Mouse (Mus musculus) neural tube, embryonic 10.5 days (tissue): ENCODE measurements at regions not wholly inside any gene's neighbourhood (a gene's known extent, or its start where the extent isn't known, plus 50 kb on each side); places are given as distances from the start of the nearest gene placed in this dataset.

ENCODE experiments used
- DNase-seq: peaks from one replicate; pipeline ENCODE4 v3.0.0-alpha.2; 2017; ENCODE audit warnings: low spot score; ENCODE audit errors: extremely low spot score

DNA sequence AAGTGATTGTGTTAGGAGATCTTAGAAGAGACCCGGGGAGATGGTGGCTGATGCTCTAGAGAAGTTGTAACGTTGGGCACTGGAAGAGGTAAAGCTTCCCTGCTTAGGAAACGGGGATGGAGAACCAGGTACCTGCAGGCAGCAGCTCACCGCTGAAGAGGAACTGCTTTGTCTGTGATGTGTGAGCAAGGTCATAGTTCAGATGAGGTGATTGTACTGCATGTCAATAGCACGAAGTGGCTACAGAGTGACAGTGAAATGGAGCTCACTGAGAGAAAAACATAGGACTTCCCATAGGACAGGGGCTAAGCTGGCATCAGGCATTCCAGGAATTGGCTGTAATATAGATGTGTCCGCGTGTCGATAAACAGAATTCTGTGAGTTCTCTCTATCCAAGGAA is 205.1 kb upstream of the Tet2 start:
- no peak for DNase-seq

GRCm38 (mm10) chr3:133750606-133751005 is 205.7 kb upstream of the Tet2 start:
- DNase-seq, result no peak

- DNase-seq, result no peak
Measured at GRCm38 (mm10) chr3:133751011-133751410, 206.1 kb upstream of the Tet2 start.

DNA sequence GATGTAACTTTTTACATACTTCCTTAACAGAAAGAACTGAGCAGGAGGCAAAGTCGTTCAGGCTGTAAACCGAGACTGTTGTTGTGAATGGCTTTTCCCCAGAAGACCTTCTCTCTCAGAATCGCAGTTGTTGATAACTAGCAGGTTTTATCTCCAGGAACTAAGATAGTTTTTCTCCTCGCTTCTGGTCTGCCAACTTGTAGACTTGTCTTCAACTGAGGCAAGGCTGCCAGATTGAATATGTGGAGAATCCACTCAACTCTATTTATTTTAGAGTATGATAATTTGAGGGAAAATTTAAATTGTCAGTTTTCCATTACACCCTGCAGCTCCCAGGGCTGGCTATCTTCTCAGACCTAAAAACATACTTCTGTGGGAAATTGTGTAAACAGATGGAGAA is 206.6 kb upstream of the Tet2 start:
- DNase-seq, result no peak

DNA sequence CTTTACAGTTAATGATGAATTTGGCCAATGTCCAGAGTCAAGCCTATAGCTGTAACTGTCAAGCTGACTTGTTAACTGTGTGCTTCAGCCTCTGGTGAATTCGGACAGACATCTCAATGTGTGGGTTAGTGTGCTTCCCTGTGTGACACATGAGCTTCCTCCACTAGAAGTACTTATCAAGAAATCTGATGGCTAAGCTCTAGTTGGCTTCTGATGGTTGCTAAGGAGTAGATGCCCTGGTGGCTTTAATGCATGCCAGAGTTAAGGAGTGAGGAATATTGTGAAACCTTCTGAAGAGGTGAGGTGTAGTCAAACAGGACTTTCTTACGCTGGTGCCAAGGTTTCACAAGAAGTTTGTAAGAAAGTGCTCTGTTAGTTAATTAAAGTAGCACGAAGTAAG is 208.1 kb upstream of the Tet2 start:
- no peak for DNase-seq

GRCm38 (mm10) chr3:133754006-133754910 is 209.3 kb upstream of the Tet2 start:
- DNase-seq, result no peak

DNA sequence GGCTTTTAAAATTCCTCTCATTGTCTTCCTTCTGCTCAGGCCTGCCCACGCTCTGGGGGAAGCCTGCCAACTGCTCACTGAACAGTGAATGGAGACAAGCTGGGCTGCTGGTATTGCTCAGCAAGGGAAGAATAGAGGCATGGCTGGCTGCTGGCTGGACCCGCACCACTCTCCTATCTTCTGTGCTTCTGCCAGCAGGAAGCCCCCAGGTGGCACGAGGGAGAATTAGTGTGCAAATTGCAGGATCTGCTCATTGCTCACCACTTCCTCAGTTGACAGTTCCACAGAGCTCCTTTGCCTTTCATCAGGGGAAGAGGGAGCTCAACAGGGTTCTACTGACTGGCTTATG is 209.9 kb upstream of the Tet2 start:
- no peak for DNase-seq

DNA sequence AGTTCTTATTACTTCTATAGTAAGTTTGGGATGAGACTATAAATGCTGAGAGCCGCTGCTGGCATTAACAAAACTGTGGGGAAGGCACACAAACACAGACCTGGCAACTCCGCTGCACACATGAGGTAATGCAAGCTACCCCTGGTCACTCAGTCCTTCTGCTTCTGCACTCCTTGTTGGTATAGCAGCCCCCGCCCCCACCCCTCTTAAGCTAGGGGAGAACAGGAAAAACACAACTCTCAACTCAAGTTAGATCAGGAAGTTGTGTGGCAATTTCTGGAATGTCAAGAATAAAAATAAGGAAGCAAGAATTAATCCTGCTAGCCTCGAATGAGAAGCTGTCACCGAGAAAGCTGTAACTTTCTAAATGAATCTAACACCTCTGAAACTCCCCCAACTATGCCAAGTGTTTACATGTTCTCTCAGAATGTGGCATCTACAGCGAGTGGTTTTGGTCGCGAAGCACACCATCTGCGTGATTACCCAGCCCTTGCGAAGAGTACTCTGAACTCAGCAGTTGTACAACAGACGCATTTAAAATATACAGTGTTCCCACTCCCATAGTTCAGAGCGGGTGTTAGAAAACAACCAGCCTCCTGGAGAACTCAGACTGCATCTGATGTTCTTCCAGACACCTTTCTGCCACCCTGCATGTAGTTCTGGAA is 212.9 kb upstream of the Tet2 start:
- DNase-seq, result no peak

DNA sequence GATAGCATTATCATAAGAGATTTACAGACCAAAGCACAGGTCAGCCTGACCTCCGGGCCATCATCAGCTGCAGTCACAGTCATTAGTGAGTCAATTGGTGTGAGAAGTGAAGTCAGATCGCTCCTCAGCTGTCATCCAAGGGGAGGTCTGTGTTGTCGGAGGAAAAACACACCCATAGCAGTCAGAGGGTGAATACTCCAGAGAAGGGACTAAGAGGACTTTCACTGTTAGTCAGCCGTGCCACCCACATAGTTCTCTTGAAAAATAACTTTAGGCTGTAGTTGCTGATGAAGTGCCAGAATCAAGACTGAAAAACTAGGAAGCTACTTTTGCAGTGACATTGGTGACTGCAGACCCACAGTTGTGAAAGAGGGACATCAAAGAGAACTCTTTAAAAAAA is 213.5 kb upstream of the Tet2 start:
- DNase-seq, result no peak

GRCm38 (mm10) chr3:133759611-133760010 is 214.7 kb upstream of the Tet2 start:
- DNase-seq, result no peak

DNA sequence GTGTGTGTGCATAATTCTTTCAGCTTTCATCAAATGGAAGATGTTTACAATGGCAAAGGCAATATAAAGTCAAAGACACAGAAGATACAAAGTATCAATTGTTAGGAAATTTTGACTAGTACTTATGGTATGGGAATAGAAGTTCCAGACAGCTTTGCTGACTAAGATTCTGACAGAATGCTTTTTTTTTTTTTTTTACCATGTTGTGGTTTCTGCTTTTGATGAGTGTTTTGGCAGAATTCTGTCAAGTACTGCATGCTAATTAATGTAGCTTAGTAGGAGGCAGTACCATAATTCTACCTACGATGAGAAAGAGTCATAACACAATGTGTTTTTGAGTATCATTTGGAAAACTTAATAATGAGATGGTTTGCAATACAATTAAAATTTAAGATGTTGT is 215.3 kb upstream of the Tet2 start:
- no peak for DNase-seq

- no peak for DNase-seq
Measured at GRCm38 (mm10) chr3:133763721-133764120, 218.8 kb upstream of the Tet2 start.

GRCm38 (mm10) chr3:133773490-133773889 is 228.6 kb upstream of the Tet2 start:
- no peak for DNase-seq

DNA sequence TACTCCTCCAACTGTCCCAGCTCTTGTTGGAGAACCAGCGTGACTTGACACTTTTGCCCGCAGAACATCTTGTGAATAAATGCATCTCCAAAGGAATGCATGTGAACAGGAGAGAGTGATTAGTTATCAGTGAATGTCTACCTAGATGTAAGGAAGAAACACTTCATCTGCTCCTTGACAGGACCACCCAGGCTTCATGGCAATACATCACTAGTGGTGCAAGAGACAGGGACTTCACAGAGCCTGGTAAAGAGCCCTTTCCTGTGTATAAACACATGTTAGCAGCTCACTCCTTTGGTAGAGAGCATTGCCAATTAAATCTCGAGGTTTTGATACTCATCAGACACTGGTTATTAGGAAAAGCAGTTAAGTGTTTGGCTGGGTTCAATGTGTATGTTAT is 229.3 kb upstream of the Tet2 start:
- DNase-seq, result peak; percentile 34

- DNase-seq, result no peak
Measured at GRCm38 (mm10) chr3:133776013-133776412, 231.1 kb upstream of the Tet2 start.

DNA sequence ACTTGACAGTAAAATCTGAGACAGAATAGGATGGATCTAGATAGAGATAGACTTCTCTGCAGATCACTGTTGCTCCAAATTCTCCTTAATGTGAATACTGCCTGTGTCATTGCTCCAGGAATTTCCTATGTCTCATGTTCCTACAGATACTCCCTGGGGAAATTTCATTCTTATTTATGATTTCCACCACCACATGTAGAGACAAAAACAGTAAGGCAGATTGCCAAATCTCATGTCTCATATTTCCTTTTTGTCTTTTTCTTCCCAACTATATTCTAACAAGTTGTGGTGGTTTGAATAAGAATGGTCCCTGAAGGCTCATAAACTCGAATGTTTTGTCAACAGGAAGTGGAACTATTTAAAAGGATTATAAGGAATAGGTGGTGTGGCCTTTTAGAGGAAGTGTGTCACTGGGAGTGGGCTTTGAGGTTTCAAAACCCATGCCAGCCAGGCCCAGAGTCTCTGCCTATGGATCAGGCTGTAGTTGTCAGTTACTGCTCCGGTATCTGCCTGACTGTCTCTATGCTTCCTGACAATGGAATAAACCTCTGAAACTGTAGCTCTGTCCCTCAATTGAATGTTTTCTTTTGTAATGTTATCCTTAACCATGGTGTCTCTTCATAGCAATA is 234.3 kb upstream of the Tet2 start:
- DNase-seq, result no peak

DNA sequence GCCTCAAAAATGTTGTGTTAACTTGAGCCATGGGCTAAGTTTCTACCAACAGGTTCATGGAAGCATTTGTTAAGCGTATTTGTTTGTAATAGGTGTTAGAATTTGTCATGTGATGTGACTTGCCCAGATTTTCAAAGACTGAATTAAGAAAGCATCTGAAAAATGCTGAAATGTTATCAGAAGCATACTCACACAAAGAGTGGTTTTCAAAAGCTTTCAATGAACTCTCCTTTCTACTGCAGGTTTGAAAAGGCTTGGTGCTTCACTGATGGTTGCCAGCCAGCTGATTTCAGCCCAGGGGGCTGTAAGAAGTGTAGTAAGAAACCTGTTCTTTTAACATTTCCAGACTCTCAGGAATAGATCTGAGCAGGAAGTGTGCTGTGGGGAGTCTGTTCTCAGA is 238.1 kb upstream of the Tet2 start:
- no peak for DNase-seq

DNA sequence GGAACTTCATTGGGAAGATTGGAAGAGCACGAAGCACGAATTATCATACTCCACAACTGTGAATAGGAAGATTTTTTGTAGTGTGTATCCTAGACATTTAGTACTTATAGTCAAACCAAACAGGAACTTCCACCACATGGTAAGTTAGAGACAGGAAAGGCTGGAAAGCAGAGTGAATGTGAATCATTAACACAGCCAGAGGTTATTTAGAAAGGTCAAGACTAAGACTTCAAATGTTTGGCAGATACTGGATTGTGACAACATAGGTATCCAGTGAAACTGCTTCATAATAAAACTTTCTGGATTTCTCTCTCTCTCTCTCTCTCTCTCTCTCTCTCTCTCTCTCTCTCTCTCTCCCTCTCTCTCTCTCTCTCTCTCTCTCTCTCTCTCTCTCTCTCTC is 246.4 kb upstream of the Tet2 start:
- no peak for DNase-seq

DNA sequence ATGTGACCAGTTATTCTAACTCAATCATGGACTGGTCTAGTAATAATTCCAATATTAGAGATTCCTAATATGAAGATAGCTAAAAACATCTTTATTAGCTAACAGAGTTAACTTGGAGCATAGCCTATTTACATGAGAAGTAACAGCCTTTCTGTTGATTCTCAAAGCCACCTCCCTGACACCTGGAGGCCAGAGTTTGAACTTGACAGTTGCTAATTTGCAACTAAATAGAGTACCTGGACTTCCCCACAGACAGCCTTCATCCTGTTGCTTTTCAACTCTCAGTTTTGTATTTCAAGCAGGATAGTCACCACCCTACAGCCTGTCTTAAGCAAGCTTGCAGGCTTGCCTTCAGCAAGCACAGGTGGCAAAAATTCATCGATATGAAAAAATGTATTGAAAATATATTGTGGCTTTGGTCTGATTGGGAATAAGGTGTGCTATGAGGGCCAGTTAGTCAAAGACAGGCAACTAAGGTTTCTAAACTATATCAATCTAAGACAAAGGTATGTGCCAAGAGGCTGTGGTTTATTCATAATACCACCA is 264.1 kb upstream of the Tet2 start:
- no peak for DNase-seq

- DNase-seq, result no peak
Measured at GRCm38 (mm10) chr3:133818966-133819700, 274.2 kb upstream of the Tet2 start.

DNA sequence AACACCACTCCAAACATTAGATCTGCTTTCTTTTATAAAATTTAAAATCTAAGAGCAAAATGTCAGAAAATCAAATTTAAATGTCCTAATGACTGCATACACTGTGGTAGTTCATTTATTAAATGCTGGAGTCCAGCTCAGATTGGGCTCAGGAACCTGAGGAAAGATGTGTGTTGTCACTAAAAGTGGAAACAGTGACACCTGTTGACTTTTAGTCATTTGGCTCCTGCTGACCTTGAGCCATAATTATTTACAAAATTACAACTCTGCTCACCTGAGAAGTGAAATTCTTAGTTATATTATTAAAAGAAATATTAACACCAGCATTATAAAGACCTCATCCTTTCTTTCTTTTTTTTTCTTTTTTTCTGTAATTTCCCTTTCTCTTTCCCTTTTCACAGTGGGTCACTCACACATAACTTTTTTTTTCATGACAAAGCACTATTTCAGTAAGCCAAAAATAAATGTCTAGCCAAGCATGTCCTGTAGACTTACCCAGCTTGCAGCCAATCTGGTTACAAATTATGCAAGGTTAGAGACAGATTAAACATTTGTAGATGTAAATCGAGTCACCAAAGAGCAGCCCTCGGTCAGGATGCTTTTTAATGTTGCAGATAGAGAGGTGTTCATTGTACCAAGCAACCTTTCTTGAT is 288.9 kb upstream of the Tet2 start:
- no peak for DNase-seq
